Mouse (Mus musculus) cerebellum, adult 2 months (tissue): ENCODE data around the gene Capn11. TPM values are rescaled to one million over a fixed set of nuclear protein-coding genes. Genes with fewer than 3 reads are reported as not detected.

Source experiments
- DNase-seq, 2 experiments: peaks; one replicate each; pipeline ENCODE4 v3.0.0; 2021
- H3K27ac ChIP-seq: fragments of 200-500 bp; 2 replicates; pipeline ENCODE4 v1.5.1; 2012; ENCODE audit warnings: low read length, control low read depth, inconsistent platforms; ENCODE audit not compliant: insufficient read depth
- H3K27me3 ChIP-seq: fragments of 200-500 bp; 2 replicates; pipeline ENCODE4 v1.6.1; 2012; ENCODE audit warnings: inconsistent platforms, mild to moderate bottlenecking, low read length, moderate library complexity; ENCODE audit not compliant: control insufficient read depth, insufficient read depth
- H3K4me1 ChIP-seq: fragments of 200-500 bp; 2 replicates; pipeline ENCODE4 v1.6.1; 2011; ENCODE audit warnings: low read length; ENCODE audit not compliant: control insufficient read depth, insufficient read depth
- H3K4me3 ChIP-seq: fragments of 200-500 bp; replicated peaks from 2 replicates; pipeline ENCODE3; 2011; ENCODE audit warnings: mild to moderate bottlenecking, low read depth, low read length, control low read depth; ENCODE audit not compliant: insufficient read depth
- CTCF ChIP-seq: fragments of 200-500 bp; IDR thresholded peaks from 2 replicates; pipeline ENCODE4 v1.5.1; 2011; ENCODE audit warnings: low read depth, mild to moderate bottlenecking, control low read depth, low read length, moderate library complexity, borderline replicate concordance; ENCODE audit not compliant: insufficient read depth
- POLR2A ChIP-seq: fragments of 200-500 bp; IDR thresholded peaks from 2 replicates; pipeline ENCODE4 v1.6.1; 2011; ENCODE audit warnings: low read length, control low read depth, borderline replicate concordance; ENCODE audit not compliant: insufficient read depth
- WGBS: fragments of 180-500 bp; shearing (Covaris S2); methylation state at CpG from one replicate; pipeline ENCODE4 v1.1.7; 2018; 5-methylcytosine and 5-hydroxymethylcytosine counted together
- polyA plus RNA-seq: library from polyadenylated mRNA; depleted of rRNA; stranded (reverse); fragments of >200 nt; gene quantifications from 2 replicates; pipeline ENCODE4 v1.2.3, GENCODE M21; 2012

The Capn11 gene
- polyA plus RNA-seq, 1 experiment, result 4.7 TPM

- Histone ChIP-seq H3K27ac (no peak overlapping the region), H3K4me1 (no peaks in the 10 kb centered on the region), H3K27me3 (no peaks in the 10 kb centered on the region), H3K4me3 (no peak overlapping the region)
- TF ChIP-seq POLR2A (no peak), CTCF (no peak)
- WGBS, result 93% methylated on average over 4 of the region's 4 CpGs
- DNase-seq, result no peak
These were observed 50.7 kb downstream of the Capn11 start for GRCm38 (mm10) chr17:45608396-45608795.

GRCm38 (mm10) chr17:45606992-45607879 is 51.9 kb downstream of the Capn11 start:
- Histone ChIP-seq H3K4me3 (no peak overlapping the region), H3K27ac (no peak overlapping the region), H3K4me1 (no peaks in the 10 kb centered on the region), H3K27me3 (no peaks in the 10 kb centered on the region)
- WGBS, result 80% methylated on average over 15 of the region's 15 CpGs
- DNase-seq, result no peak
- TF ChIP-seq POLR2A, result no peak
- TF ChIP-seq CTCF, result no peak

GRCm38 (mm10) chr17:45602984-45603383 is 56.1 kb downstream of the Capn11 start:
- TF ChIP-seq POLR2A (no peak), CTCF (no peak)
- DNase-seq, result no peak
- WGBS, result 71% methylated on average over 3 of the region's 3 CpGs
- no peak overlapping the region for H3K27ac ChIP-seq
- H3K27me3 ChIP-seq, result no peaks in the 10 kb centered on the region
- H3K4me1 ChIP-seq, result no peaks in the 10 kb centered on the region
- no peak overlapping the region for H3K4me3 ChIP-seq

GRCm38 (mm10) chr17:45601877-45602304 is 57.2 kb downstream of the Capn11 start, which contains the start of gene Mymx:
Mymx (minus strand) TSS chr17:45602102.
- H3K27me3 ChIP-seq, result no peaks in the 10 kb centered on the region
- no peak within 1 kb of the TSS for H3K4me3 ChIP-seq
- TF ChIP-seq CTCF (no peak), POLR2A (no peak)
- H3K4me1 ChIP-seq, result peaks cover 4% of the 10 kb centered on the region
- no peak for DNase-seq
- no peak within 1 kb of the TSS for H3K27ac ChIP-seq
- WGBS, result 59% methylated on average over 6 of the region's 6 CpGs

- no peak for DNase-seq
- 40% methylated on average over 22 of the region's 22 CpGs for WGBS
- H3K4me1 ChIP-seq, result peaks cover 10% of the 10 kb centered on the region
- H3K27ac ChIP-seq, result no peak overlapping the region
- TF ChIP-seq CTCF, result no peak
- TF ChIP-seq POLR2A, result no peak
- no peaks in the 10 kb centered on the region for H3K27me3 ChIP-seq
- H3K4me3 ChIP-seq, result no peak overlapping the region
These were observed 57.8 kb downstream of the Capn11 start for GRCm38 (mm10) chr17:45601325-45601724.

GRCm38 (mm10) chr17:45600267-45600666 is 58.9 kb downstream of the Capn11 start:
- no peak for DNase-seq
- 83% methylated on average over 8 of the region's 8 CpGs for WGBS
- Histone ChIP-seq H3K4me1 (peaks cover 15% of the 10 kb centered on the region), H3K4me3 (no peak overlapping the region), H3K27me3 (no peaks in the 10 kb centered on the region), H3K27ac (no peak overlapping the region)
- TF ChIP-seq POLR2A (no peak), CTCF (no peak)

- TF ChIP-seq POLR2A (no peak), CTCF (no peak)
- H3K4me1 ChIP-seq, result peaks cover 20% of the 10 kb centered on the region
- peak in 1 of 2 experiments; percentile 35 for DNase-seq
- H3K27me3 ChIP-seq, result no peaks in the 10 kb centered on the region
- 26% methylated on average over 32 of the region's 32 CpGs for WGBS
- no peak within 1 kb of the TSS for H3K27ac ChIP-seq
- H3K4me3 ChIP-seq, result no peak within 1 kb of the TSS
These were observed 59.5 kb downstream of the Capn11 start, which contains the start of gene Slc29a1 for GRCm38 (mm10) chr17:45599446-45600242. Slc29a1 (minus strand) TSS chr17:45599606.
